Mouse (Mus musculus) C2C12 (cell line): ENCODE measurements around the gene Pcbp2. TPM values are rescaled to one million over a fixed set of nuclear protein-coding genes. Genes with fewer than 3 reads are reported as not detected.

Experiments
- H3K27me3 ChIP-seq: one replicate; pipeline ENCODE4 v1.6.1; 2011; ENCODE audit not compliant: control insufficient read depth, insufficient read depth, insufficient read length
- H3K36me3 ChIP-seq: one replicate; pipeline ENCODE4 v1.6.1; 2011; ENCODE audit not compliant: control insufficient read depth, insufficient read depth
- H3K4me3 ChIP-seq: one replicate; pipeline ENCODE4 v1.5.1; 2011; ENCODE audit warnings: mild to moderate bottlenecking, control low read depth; ENCODE audit not compliant: poor library complexity, insufficient read depth, severe bottlenecking
- H3K79me2 ChIP-seq: one replicate; pipeline ENCODE4 v1.6.1; 2011; ENCODE audit not compliant: control insufficient read depth, insufficient read depth
- H3K79me3 ChIP-seq: one replicate; pipeline ENCODE4 v1.6.1; 2011; ENCODE audit warnings: low read depth, control low read depth
- H3ac ChIP-seq: one replicate; pipeline ENCODE3; 2011; ENCODE audit warnings: low read depth; ENCODE audit not compliant: control insufficient read depth, insufficient read length
- CEBPB ChIP-seq: IDR thresholded peaks from one replicate; pipeline ENCODE4 v1.6.1; 2011; ENCODE audit warnings: low read depth, mild to moderate bottlenecking, control low read depth, moderate library complexity
- CTCF ChIP-seq: IDR thresholded peaks from one replicate; pipeline ENCODE4 v1.5.1; 2011; ENCODE audit not compliant: control insufficient read depth, insufficient read depth, insufficient read length
- FOSL1 ChIP-seq: IDR thresholded peaks from one replicate; pipeline ENCODE4 v1.8.0; 2011; ENCODE audit warnings: mild to moderate bottlenecking, low read length; ENCODE audit not compliant: poor library complexity, insufficient read depth, severe bottlenecking
- MAX ChIP-seq: IDR thresholded peaks from one replicate; pipeline ENCODE4 v1.6.1; 2011; ENCODE audit warnings: mild to moderate bottlenecking, control low read depth
- MYOD1 ChIP-seq: IDR thresholded peaks from one replicate; pipeline ENCODE4 v1.6.1; 2011; ENCODE audit warnings: low read depth; ENCODE audit not compliant: control insufficient read depth, insufficient read length
- MYOG ChIP-seq: IDR thresholded peaks from one replicate; pipeline ENCODE4 v1.6.1; 2011; ENCODE audit not compliant: control insufficient read depth, insufficient read length; ENCODE audit errors: extremely low read depth
- USF1 ChIP-seq: IDR thresholded peaks from one replicate; pipeline ENCODE4 v1.6.1; 2011; ENCODE audit warnings: low read depth, mild to moderate bottlenecking, control low read depth, moderate library complexity
- polyA plus RNA-seq: library from polyadenylated mRNA; unstranded; fragments of >200 nt; fragmentation: generic; extraction: Trizol; gene quantifications from one replicate; pipeline ENCODE4 v1.2.1, GENCODE M21; 2012; ENCODE audit warnings: missing spikeins

Gene Pcbp2
- polyA plus RNA-seq, 1 experiment, result 1,132 TPM

DNA sequence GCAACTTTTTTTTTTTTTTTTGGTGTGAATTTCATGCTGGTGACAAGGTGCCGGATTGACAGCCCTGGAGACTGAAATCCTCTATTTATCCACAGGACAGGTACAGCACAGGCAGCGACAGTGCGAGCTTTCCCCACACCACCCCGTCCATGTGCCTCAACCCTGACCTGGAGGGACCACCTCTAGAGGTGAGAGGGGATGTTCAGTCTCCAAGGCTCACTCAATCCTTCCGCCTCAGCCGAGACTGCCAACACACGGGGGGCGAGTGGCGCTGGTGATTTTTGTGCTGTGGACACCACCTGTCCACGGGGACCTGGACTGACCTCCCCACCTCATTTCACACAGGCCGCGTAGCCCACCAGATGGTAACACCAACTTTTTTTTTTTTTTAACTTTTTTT is 15.5 kb downstream of the Pcbp2 start:
- Histone ChIP-seq H3K79me2 (peaks cover 99% of the 10 kb centered on the region), H3K4me3 (no peak overlapping the region), H3ac (no peak overlapping the region), H3K36me3 (peaks cover 99% of the 10 kb centered on the region), H3K79me3 (peaks cover 67% of the 10 kb centered on the region), H3K27me3 (no peaks in the 10 kb centered on the region)
- TF ChIP-seq FOSL1 (no peak), MYOD1 (no peak), CTCF (no peak), MAX (no peak), CEBPB (no peak), USF1 (no peak), MYOG (no peak)

DNA sequence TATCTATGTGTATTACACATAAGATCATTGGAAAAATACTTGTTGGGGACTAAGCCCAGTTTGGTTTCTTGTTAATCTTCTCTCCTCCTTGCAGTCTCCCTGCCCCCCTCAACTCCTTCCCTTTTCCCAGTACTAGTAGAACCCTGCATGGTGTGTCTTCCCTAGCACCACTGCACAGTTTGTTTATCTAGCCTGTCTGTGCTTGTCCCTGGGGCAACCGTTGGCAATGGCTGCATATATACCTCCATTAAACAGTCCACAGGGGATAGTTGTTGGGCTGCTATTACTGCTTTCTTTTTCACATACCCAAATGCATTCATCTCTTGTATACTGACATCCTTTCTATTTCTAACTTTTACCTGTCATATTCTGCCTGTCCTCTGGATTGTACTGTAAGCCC is 17.3 kb downstream of the Pcbp2 start:
- no peak for TF ChIP-seq FOSL1
- TF ChIP-seq MYOD1, result no peak
- TF ChIP-seq MAX, result no peak
- no peak for TF ChIP-seq CTCF
- no peak for TF ChIP-seq USF1
- TF ChIP-seq MYOG, result no peak
- no peak for TF ChIP-seq CEBPB
- Histone ChIP-seq H3ac (no peak overlapping the region), H3K27me3 (no peaks in the 10 kb centered on the region), H3K36me3 (peaks cover 100% of the 10 kb centered on the region), H3K79me2 (peaks cover 99% of the 10 kb centered on the region), H3K79me3 (peaks cover 63% of the 10 kb centered on the region), H3K4me3 (no peak overlapping the region)

DNA sequence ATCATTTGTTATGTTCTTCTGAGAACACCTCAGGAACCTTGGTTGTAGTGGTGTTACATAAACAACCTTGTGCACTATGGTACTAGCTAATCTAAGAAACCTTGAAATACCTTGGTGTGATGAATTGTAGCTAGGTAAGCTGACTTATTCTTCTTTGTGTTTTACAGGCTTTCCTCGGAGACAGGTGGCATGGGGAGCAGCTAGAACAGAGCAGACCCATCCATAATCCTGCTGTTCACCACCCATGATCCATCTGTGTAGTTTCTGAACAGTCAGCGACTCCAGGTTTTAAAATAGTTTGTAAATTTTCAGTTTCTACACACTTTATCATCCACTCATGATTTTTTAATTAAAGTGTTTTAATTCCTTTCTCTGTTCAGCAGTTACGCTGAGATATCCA is 28.0 kb downstream of the Pcbp2 start:
- no peak overlapping the region for H3K4me3 ChIP-seq
- TF ChIP-seq MAX, result no peak
- no peak for TF ChIP-seq FOSL1
- TF ChIP-seq USF1, result no peak
- no peak for TF ChIP-seq MYOD1
- no peak for TF ChIP-seq MYOG
- no peak for TF ChIP-seq CTCF
- no peak for TF ChIP-seq CEBPB
- H3K79me2 ChIP-seq, result peaks cover 51% of the 10 kb centered on the region
- peaks cover 99% of the 10 kb centered on the region for H3K36me3 ChIP-seq
- H3K79me3 ChIP-seq, result peaks cover 38% of the 10 kb centered on the region
- H3ac ChIP-seq, result no peak overlapping the region
- H3K27me3 ChIP-seq, result no peaks in the 10 kb centered on the region

DNA sequence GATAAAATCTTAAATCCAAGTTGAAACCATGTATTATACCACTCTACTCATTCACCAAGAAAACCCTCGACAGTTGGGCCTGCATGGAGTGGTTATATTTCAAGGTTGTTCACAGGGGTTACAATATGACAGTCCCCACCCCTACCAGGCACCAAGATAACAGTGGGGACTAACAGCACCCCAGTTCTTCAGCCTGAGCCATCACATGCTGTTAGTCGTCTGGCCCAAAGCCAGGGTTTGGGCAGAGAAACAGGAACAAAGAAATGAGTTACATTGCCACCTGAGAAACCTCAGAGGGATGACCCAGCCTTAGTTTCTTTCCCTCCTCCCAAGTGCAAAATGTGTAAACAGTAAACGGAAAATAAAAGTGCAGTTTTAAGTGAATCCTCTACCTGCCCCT is 29.0 kb downstream of the Pcbp2 start:
- H3K79me3 ChIP-seq, result peaks cover 28% of the 10 kb centered on the region
- H3K36me3 ChIP-seq, result peaks cover 99% of the 10 kb centered on the region
- no peak overlapping the region for H3K4me3 ChIP-seq
- TF ChIP-seq MAX (no peak), FOSL1 (no peak), CEBPB (no peak), MYOD1 (no peak), CTCF (no peak), MYOG (no peak), USF1 (no peak)
- no peaks in the 10 kb centered on the region for H3K27me3 ChIP-seq
- H3K79me2 ChIP-seq, result peaks cover 40% of the 10 kb centered on the region
- no peak overlapping the region for H3ac ChIP-seq

DNA sequence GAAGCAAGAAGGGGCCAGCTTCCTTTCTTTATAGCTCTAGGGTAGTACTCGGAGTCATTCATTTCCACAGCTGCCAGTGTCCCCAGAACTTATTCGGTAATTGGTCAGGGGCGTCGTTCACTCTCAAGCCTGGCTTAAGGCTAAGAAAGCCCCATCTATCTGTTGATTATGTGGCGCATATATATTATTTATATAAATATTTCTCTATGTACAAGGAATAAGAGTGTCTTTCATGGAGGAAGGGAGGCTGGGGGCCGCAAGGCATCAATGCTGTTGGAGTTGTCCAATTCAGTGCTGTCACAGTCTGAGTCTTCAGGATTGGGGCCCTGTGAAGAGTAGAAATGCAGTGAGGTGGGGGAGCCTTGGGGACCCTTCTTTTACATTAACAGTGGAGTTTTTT is 29.5 kb downstream of the Pcbp2 start:
- H3K4me3 ChIP-seq, result no peak overlapping the region
- no peaks in the 10 kb centered on the region for H3K27me3 ChIP-seq
- H3K36me3 ChIP-seq, result peaks cover 99% of the 10 kb centered on the region
- peaks cover 23% of the 10 kb centered on the region for H3K79me3 ChIP-seq
- TF ChIP-seq CEBPB, result no peak
- no peak for TF ChIP-seq MYOG
- no peak for TF ChIP-seq MAX
- TF ChIP-seq MYOD1, result no peak
- no peak for TF ChIP-seq USF1
- TF ChIP-seq CTCF, result no peak
- TF ChIP-seq FOSL1, result no peak
- H3K79me2 ChIP-seq, result peaks cover 36% of the 10 kb centered on the region
- H3ac ChIP-seq, result no peak overlapping the region

DNA sequence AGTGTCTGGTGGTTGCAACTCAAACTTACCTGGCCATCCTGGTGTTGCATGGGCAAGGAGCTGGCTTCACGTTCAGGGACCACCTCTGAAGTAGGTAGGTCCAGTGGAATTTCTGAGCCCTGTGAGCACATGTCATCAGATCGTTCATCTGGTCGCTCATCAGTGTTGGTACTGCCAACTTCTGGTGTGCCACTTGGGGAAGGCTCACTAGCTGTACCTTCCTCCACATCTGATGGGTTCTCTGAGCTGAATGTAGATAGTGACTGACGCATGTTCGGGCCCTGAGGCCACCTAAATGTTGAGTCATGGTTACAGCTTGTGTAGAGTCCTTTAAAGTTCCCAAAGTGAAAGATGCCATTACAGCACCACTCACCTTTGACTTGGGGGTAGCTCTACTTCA is 30.1 kb downstream of the Pcbp2 start:
- Histone ChIP-seq H3K27me3 (no peaks in the 10 kb centered on the region), H3ac (no peak overlapping the region), H3K36me3 (peaks cover 97% of the 10 kb centered on the region), H3K79me3 (peaks cover 17% of the 10 kb centered on the region), H3K79me2 (peaks cover 29% of the 10 kb centered on the region), H3K4me3 (no peak overlapping the region)
- TF ChIP-seq MYOD1 (no peak), USF1 (no peak), MYOG (no peak), FOSL1 (no peak), MAX (no peak), CEBPB (no peak), CTCF (no peak)
